Mouse (Mus musculus) spleen, adult 2 months (tissue): ENCODE measurements around the gene Lama5. TPM values are rescaled to one million over a fixed set of nuclear protein-coding genes. Genes with fewer than 3 reads are reported as not detected.

Experiments used
- DNase-seq, 2 experiments: peaks; one replicate each; pipeline versions ENCODE4 v3.0.0 to v3.0.0-alpha.2; 2012 to 2021; ENCODE audit warnings: low spot score in 2 of 2, low read depth in 1 of 2
- H3K27ac ChIP-seq: fragments of 200-500 bp; 2 replicates; pipeline ENCODE4 v1.5.1; 2012; ENCODE audit warnings: low read length, inconsistent platforms; ENCODE audit not compliant: insufficient read depth
- H3K27me3 ChIP-seq: fragments of 200-500 bp; 2 replicates; pipeline ENCODE4 v1.6.1; 2012; ENCODE audit warnings: mild to moderate bottlenecking, moderate library complexity, low read length, inconsistent platforms; ENCODE audit not compliant: control insufficient read depth, insufficient read depth
- H3K36me3 ChIP-seq: fragments of 200-500 bp; 2 replicates; pipeline ENCODE4 v1.6.1; 2012; ENCODE audit warnings: mild to moderate bottlenecking, low read length, inconsistent platforms; ENCODE audit not compliant: control insufficient read depth, insufficient read depth
- H3K4me1 ChIP-seq: fragments of 200-500 bp; 2 replicates; pipeline ENCODE4 v1.6.1; 2011; ENCODE audit warnings: inconsistent platforms; ENCODE audit not compliant: control insufficient read depth, insufficient read depth, insufficient read length
- H3K4me3 ChIP-seq: fragments of 200-500 bp; 2 replicates; pipeline ENCODE4 v1.5.1; 2011; ENCODE audit warnings: mild to moderate bottlenecking, inconsistent platforms; ENCODE audit not compliant: insufficient read depth, insufficient read length; ENCODE audit errors: extremely low read depth
- CTCF ChIP-seq: fragments of 200-500 bp; IDR thresholded peaks from 2 replicates; pipeline ENCODE4 v1.5.1; 2011; ENCODE audit warnings: mild to moderate bottlenecking, inconsistent platforms; ENCODE audit not compliant: insufficient read depth, insufficient read length, insufficient replicate concordance; ENCODE audit errors: extremely low read depth
- POLR2A ChIP-seq: fragments of 200-500 bp; IDR thresholded peaks from 2 replicates; pipeline ENCODE4 v1.6.1; 2011; ENCODE audit warnings: low read depth, low read length, inconsistent platforms
- WGBS: fragments of 180-500 bp; shearing (Covaris S2); methylation state at CpG from one replicate; pipeline ENCODE4 v1.1.7; 2018; 5-methylcytosine and 5-hydroxymethylcytosine counted together
- polyA plus RNA-seq: library from polyadenylated mRNA; depleted of rRNA; stranded (reverse); fragments of >200 nt; gene quantifications from 2 replicates; pipeline ENCODE4 v1.2.3, GENCODE M21; 2012

The Lama5 gene
- polyA plus RNA-seq, 1 experiment: 8.4 TPM

DNA sequence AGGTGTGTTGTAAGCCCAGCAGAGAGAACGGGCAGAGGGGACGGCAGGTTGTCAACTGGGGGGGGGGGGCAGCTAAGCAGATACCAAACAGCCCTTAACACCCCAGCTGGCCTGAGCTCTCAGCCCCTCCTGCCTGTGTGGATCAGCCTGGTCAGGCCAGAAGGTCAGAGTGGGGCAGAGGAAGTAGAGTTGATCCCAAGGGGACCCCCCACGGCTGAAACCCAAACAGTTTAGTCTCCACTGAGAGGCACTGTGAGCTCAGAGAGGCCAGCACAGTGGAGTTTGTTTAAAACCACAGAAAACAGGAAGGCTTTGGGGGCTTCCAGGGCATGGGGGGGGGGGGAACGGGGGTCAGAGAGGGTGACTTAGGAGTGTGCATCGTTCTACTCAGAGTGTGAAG is 8.7 kb downstream of the Lama5 start:
- H3K4me3 ChIP-seq: no peak overlapping the region
- no peaks in the 10 kb centered on the region for H3K36me3 ChIP-seq
- H3K27ac ChIP-seq: no peak overlapping the region
- WGBS: 32% methylated on average over 5 of the region's 5 CpGs
- DNase-seq: no peak
- no peaks in the 10 kb centered on the region for H3K4me1 ChIP-seq
- no peak for TF ChIP-seq CTCF
- no peak for TF ChIP-seq POLR2A
- no peaks in the 10 kb centered on the region for H3K27me3 ChIP-seq

DNA sequence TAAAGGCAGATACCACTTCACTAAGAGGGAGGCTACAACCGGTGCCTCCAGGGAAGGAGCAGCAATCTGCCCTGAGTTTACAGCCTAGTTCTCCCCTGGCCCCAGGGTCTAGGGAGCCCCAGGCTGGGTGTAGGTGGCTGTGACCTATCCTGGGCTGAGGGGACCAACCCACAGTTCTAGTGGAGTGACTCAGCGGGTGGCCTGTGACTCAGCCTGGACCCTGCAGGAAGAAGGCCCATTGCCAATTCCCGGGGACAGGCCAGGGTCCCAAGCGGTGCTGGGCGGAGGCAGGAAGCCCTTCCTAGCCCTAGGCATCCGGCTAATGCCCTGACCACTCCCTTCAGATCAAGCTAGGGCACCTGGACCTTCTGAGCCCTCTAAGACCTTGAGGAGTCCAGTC is 9.7 kb downstream of the Lama5 start:
- no peak for DNase-seq
- WGBS: 69% methylated on average over 6 of the region's 6 CpGs
- Histone ChIP-seq H3K27ac (no peak overlapping the region), H3K36me3 (no peaks in the 10 kb centered on the region), H3K27me3 (no peaks in the 10 kb centered on the region), H3K4me1 (no peaks in the 10 kb centered on the region), H3K4me3 (no peak overlapping the region)
- TF ChIP-seq POLR2A (no peak), CTCF (no peak)

DNA sequence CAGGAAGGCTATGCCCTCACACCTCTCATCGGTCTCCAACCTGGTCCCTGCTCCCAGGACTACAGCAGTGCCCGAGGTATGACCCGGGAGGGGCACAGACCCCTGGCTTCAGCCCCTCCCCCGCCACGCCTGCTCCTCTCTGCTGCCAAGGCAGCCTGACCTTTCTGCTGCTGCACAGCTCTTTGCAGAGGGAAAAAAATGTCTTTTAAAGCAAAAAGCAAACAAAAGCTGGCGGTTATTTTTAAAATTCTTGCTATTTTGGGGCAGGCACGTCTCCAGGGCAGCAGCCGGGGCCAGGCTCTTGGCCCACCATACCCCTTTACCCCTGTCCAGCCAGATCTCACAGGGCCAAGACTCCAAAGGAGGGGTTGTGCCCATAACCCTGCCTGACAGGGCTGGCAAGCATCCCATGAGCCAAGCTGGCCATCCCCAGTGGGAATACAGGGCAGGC is 10.6 kb downstream of the Lama5 start:
- TF ChIP-seq POLR2A (no peak), CTCF (no peak)
- 83% methylated on average over 8 of the region's 8 CpGs for WGBS
- no peaks in the 10 kb centered on the region for H3K4me1 ChIP-seq
- DNase-seq: no peak
- 0 out of 2 replicates have a peak overlapping the region, but pooled peaks have one; percentile 0 for H3K27ac ChIP-seq
- H3K36me3 ChIP-seq: no peaks in the 10 kb centered on the region
- no peaks in the 10 kb centered on the region for H3K27me3 ChIP-seq
- no peak overlapping the region for H3K4me3 ChIP-seq

DNA sequence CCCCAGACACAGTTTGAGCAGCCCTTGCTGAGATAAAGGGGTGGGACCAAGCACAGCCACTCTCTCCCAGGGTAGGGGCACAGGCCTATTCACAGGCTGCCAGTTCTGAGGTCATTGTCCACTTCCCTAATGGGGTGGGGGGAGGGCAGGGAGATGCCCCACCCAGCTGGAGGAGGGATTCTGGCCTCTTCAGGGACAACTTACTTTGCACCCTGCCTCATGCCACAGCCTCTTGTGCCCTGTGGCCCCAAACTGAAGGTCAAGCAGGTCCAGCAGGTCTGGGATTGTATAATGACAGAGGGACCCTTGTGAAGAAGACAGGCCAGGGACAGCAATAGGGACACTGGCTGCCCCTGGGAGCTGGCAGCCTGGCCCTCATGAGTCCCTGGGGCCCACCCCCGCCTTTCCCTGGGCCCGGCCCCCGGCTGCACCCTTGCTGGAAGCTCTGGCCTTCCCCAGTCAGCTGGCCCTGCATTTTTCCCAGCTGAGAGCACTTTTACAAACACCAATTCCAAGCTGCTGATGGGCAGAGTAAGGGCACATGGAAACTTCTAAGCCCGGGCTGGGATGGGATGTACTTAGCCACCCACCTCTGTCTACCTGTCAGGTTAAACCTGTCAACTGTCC is 11.2 kb downstream of the Lama5 start:
- Histone ChIP-seq H3K36me3 (no peaks in the 10 kb centered on the region), H3K27me3 (no peaks in the 10 kb centered on the region), H3K4me3 (no peak overlapping the region), H3K27ac (0 out of 2 replicates have a peak overlapping the region, but pooled peaks have one; percentile 0), H3K4me1 (no peaks in the 10 kb centered on the region)
- TF ChIP-seq CTCF (no peak), POLR2A (no peak)
- no peak for DNase-seq
- 87% methylated on average over 4 of the region's 4 CpGs for WGBS

DNA sequence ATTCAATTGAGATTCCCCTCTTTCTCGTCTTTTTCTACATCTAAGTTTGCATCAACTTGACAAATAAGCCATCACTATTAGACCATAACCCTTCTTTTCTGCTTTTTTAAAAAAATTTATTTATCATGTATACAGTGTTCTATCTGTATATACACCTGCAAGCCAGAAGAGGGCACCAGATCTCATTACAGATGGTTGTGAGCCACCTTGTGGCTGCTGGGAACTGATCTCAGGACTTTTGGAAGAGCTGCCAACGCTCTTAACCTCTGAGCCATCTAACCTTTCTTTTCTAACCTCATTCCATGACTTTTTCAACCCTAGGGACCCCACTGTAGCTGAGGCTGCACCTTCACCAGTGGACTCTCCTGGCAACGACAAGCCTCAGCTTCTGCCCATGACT is 13.4 kb downstream of the Lama5 start:
- Histone ChIP-seq H3K27me3 (no peaks in the 10 kb centered on the region), H3K4me1 (no peaks in the 10 kb centered on the region), H3K27ac (no peak overlapping the region), H3K36me3 (no peaks in the 10 kb centered on the region), H3K4me3 (no peak overlapping the region)
- DNase-seq: no peak
- 92% methylated on average over 3 of the region's 3 CpGs for WGBS
- TF ChIP-seq CTCF (no peak), POLR2A (no peak)

DNA sequence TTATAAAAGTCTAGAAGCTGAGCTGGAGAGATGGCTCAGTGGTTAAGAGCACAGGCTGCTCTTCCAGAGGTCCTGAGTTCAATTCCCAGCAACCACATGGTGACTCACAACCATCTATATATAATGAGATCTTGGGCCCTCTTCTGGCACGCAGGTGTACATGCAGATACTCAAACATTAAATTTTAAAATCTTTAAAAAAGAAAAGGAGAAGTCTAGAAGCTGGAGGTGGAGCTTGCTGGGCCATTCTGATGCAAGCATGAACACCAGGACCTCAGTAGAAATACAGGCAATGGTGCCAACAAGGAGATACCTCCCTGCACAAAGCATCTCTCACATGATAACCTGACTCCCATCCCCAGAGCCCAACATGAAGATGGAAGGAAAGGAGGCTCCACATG is 16.7 kb downstream of the Lama5 start:
- DNase-seq: no peak
- no peak for TF ChIP-seq POLR2A
- no peak for TF ChIP-seq CTCF
- Histone ChIP-seq H3K4me1 (no peaks in the 10 kb centered on the region), H3K27me3 (no peaks in the 10 kb centered on the region), H3K4me3 (no peak overlapping the region), H3K27ac (no peak overlapping the region), H3K36me3 (no peaks in the 10 kb centered on the region)
- WGBS: 59% methylated on average over 1 of the region's 1 CpGs

DNA sequence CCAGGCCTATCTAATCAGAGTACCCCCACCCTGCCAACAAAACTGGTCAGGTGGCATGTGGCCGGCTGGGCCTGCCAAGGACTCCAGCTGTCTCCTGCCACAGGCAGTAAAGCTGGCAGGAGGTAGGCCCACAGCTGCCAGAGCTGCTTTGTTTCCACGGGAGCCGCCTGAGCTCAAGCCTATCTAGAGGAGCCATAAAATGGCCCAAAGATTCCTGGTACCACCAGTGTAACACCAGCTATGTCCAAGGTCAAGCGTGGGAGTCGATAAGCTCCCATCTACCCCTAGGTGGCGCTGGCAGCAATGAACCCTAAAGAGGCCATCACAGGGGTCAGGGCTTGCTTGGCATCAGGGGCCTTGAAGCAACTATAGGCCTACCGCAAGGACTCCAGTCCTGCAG is 17.8 kb downstream of the Lama5 start:
- Histone ChIP-seq H3K27me3 (no peaks in the 10 kb centered on the region), H3K27ac (no peak overlapping the region), H3K4me3 (no peak overlapping the region), H3K36me3 (no peaks in the 10 kb centered on the region), H3K4me1 (no peaks in the 10 kb centered on the region)
- no peak for DNase-seq
- 86% methylated on average over 7 of the region's 7 CpGs for WGBS
- TF ChIP-seq POLR2A (no peak), CTCF (no peak)
